Mouse (Mus musculus): ENCODE measurements around the gene Rc3h1.

DNA sequence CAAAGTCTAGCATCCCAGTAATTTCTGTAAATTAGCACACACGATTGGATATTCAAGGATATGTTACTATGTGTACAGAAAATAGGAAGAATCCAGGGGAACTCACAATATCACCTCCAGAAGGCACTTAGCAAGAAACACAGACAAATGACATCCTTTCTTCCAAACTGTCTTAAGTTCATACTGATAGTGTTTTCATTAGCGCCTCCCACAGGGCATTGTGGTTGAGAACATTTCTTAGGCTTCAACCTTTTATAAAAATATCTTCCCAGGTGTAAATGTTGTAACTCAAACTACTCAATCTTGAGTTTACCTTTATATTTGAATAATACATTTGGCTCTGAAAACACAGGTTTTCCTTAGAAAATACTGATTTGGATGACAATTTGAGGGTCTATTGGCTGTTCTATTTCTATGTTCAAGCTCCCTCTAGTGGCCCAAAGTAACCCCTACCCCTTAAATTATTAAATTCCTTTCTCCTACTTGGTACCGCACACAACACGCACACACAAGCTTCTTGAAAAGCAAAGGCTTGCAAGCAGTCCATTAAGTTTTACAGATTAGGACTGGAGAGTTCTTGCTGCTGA, 27.8 kb downstream of the Rc3h1 start:
- no peak for TF ChIP-seq CTCF (IDR thresholded peaks at IDR 0.05; ENCODE audit: extremely low read depth, insufficient read depth, insufficient read length, insufficient replicate concordance)
- TF ChIP-seq POLR2A (IDR thresholded peaks at IDR 0.05; ENCODE audit: low read depth, low read length): no peak

Measured in spleen, adult 2 months (tissue).